Mouse (Mus musculus): Measurements from ENCODE around the gene Ankrd13c.
A peak's percentile ranks its signal among the peaks of the same experiment; 100 is the strongest.

The Ankrd13c gene

GRCm38 (mm10) chr3:157952716-157953115 lies 5.7 kb downstream of the Ankrd13c start:
- no peak for DNase-seq (ENCODE audit: low read depth, low spot score)

GRCm38 (mm10) chr3:157955466-157955865 lies 8.4 kb downstream of the Ankrd13c start:
- DNase-seq (ENCODE audit: low read depth, low spot score), result no peak

GRCm38 (mm10) chr3:157956201-157956600 lies 9.2 kb downstream of the Ankrd13c start:
- DNase-seq (ENCODE audit: low read depth, low spot score), result no peak

- DNase-seq (ENCODE audit: low read depth, low spot score), result no peak
These were observed 10.3 kb downstream of the Ankrd13c start for GRCm38 (mm10) chr3:157957320-157957719.

GRCm38 (mm10) chr3:157971151-157971550 lies 24.1 kb downstream of the Ankrd13c start:
- DNase-seq (ENCODE audit: low read depth, low spot score), result no peak

GRCm38 (mm10) chr3:157973236-157973635 lies 26.2 kb downstream of the Ankrd13c start:
- peak; percentile 12 for DNase-seq (ENCODE audit: low read depth, low spot score)

GRCm38 (mm10) chr3:157979619-157980018 lies 32.6 kb downstream of the Ankrd13c start:
- DNase-seq (ENCODE audit: low read depth, low spot score), result no peak

- no peak for DNase-seq (ENCODE audit: low read depth, low spot score)
These were observed 46.3 kb downstream of the Ankrd13c start for GRCm38 (mm10) chr3:157993322-157993721.

GRCm38 (mm10) chr3:157995726-157996125 lies 48.7 kb downstream of the Ankrd13c start:
- DNase-seq (ENCODE audit: low read depth, low spot score), result no peak

- DNase-seq (ENCODE audit: low read depth, low spot score), result no peak
These were observed 51.8 kb downstream of the Ankrd13c start for GRCm38 (mm10) chr3:157998742-157999369.

GRCm38 (mm10) chr3:158008647-158009046 lies 61.6 kb downstream of the Ankrd13c start:
- DNase-seq (ENCODE audit: low read depth, low spot score), result no peak

GRCm38 (mm10) chr3:158009762-158010320 lies 62.8 kb downstream of the Ankrd13c start:
- DNase-seq (ENCODE audit: low read depth, low spot score), result no peak

GRCm38 (mm10) chr3:158031371-158031925 lies 84.4 kb downstream of the Ankrd13c start:
- DNase-seq (ENCODE audit: low read depth, low spot score), result peak; percentile 92

- DNase-seq (ENCODE audit: low read depth, low spot score), result peak; percentile 54
These were observed 85.1 kb downstream of the Ankrd13c start for GRCm38 (mm10) chr3:158032106-158032505.

- DNase-seq (ENCODE audit: low read depth, low spot score), result peak; percentile 60
These were observed 88.8 kb downstream of the Ankrd13c start for GRCm38 (mm10) chr3:158035866-158036265.

- peak; percentile 97 for DNase-seq (ENCODE audit: low read depth, low spot score)
These were observed 89.4 kb downstream of the Ankrd13c start, which contains the start of the genes Srsf11 and Lrrc40 for GRCm38 (mm10) chr3:158036329-158036988. Srsf11 (minus strand) TSS chr3:158036639. Lrrc40 (plus strand) TSS chr3:158036662.

- DNase-seq (ENCODE audit: low read depth, low spot score), result no peak
These were observed 91.1 kb downstream of the Ankrd13c start for GRCm38 (mm10) chr3:158038106-158038505.

GRCm38 (mm10) chr3:158040755-158041154 lies 93.7 kb downstream of the Ankrd13c start:
- DNase-seq (ENCODE audit: low read depth, low spot score), result no peak

- DNase-seq (ENCODE audit: low read depth, low spot score), result no peak
These were observed 102.5 kb downstream of the Ankrd13c start for GRCm38 (mm10) chr3:158049508-158049907.

Measured in 3T3-L1 (cell line).